Mouse (Mus musculus) limb, embryonic 12.5 days (tissue): ENCODE measurements at regions not wholly inside any gene's neighbourhood (a gene's known extent, or its start where the extent isn't known, plus 50 kb on each side); places are given as distances from the start of the nearest gene placed in this dataset.

Experiments used
- ATAC-seq: fragments of 200-750 bp; cut with Nextera tagmentation; 2 replicates; pipeline ENCODE4 v1.8.0; 2017; ENCODE audit warnings: low read depth, moderate TSS enrichment; ENCODE audit not compliant: insufficient number of reproducible peaks, insufficient read depth, low FRiP score, low TSS enrichment
- H3K27ac ChIP-seq: fragments of 300-500 bp; sonication (generic); 2 replicates; pipeline ENCODE4 v1.5.1; 2016; ENCODE audit warnings: mild to moderate bottlenecking, moderate library complexity
- H3K27me3 ChIP-seq: fragments of 300-500 bp; sonication (generic); 2 replicates; pipeline ENCODE4 v1.6.1; 2016; ENCODE audit warnings: mild to moderate bottlenecking, moderate library complexity
- H3K36me3 ChIP-seq: fragments of 300-500 bp; sonication (generic); 2 replicates; pipeline ENCODE4 v1.6.1; 2016; ENCODE audit warnings: mild to moderate bottlenecking, moderate library complexity
- H3K4me1 ChIP-seq: fragments of 300-500 bp; sonication (generic); replicated peaks from 2 replicates; pipeline ENCODE4 v1.6.1; 2016
- H3K4me2 ChIP-seq: fragments of 300-500 bp; sonication (generic); 2 replicates; pipeline ENCODE4 v1.6.1; 2016; ENCODE audit warnings: mild to moderate bottlenecking, moderate library complexity
- H3K4me3 ChIP-seq: fragments of 300-500 bp; sonication (generic); replicated peaks from 2 replicates; pipeline ENCODE4 v1.5.1; 2016; ENCODE audit warnings: mild to moderate bottlenecking
- H3K9ac ChIP-seq: fragments of 300-500 bp; sonication (generic); replicated peaks from 2 replicates; pipeline ENCODE4 v1.6.1; 2016; ENCODE audit warnings: mild to moderate bottlenecking, moderate library complexity
- H3K9me3 ChIP-seq: fragments of 300-500 bp; sonication (generic); 2 replicates; pipeline ENCODE4 v1.6.1; 2016; ENCODE audit warnings: mild to moderate bottlenecking, moderate library complexity
- WGBS: fragments of 180-500 bp; shearing (Covaris S2); methylation state at CpG from one replicate; pipeline ENCODE4 v1.1.7; 2016; 5-methylcytosine and 5-hydroxymethylcytosine counted together

GRCm38 (mm10) chr9:62190474-62190873, 68.0 kb upstream of the Glce start:
- Histone ChIP-seq H3K27ac (no peak overlapping the region), H3K9ac (0 out of 2 replicates have a peak overlapping the region, but pooled peaks have one; percentile 19), H3K9me3 (no peaks in the 10 kb centered on the region), H3K27me3 (peaks cover 23% of the 10 kb centered on the region; the same call in 1 of the 2 replicates), H3K4me2 (no peak overlapping the region), H3K4me3 (no peak overlapping the region), H3K4me1 (peaks cover 25% of the 10 kb centered on the region), H3K36me3 (no peaks in the 10 kb centered on the region)
- 51% methylated on average over 6 of the region's 6 CpGs for WGBS
- ATAC-seq: no peak

DNA sequence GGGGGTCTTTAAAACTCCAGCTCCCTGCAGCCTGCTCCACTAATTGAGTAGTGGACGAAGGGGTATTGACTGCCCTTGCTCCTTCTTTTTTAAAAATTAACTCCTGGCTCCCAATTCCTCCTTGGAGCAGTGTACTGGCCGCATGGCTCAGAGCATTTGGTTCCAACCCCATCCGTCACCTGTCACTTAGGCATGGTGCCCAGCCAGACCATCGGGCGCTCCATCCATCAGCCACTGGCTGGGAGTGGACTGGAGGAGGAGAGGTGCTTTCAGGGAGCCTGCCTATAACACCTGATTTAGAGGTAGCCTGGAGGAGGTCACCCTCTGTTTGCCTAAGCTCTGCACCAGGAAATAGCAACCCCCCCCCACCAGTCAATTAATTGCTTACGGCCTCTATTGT, 66.4 kb upstream of the Glce start:
- H3K27me3 ChIP-seq: peaks cover 23% of the 10 kb centered on the region; the same call in 1 of the 2 replicates
- no peak overlapping the region for H3K4me2 ChIP-seq
- no peak overlapping the region for H3K9ac ChIP-seq
- no peak overlapping the region for H3K4me3 ChIP-seq
- no peaks in the 10 kb centered on the region for H3K9me3 ChIP-seq
- no peak for ATAC-seq
- H3K27ac ChIP-seq: no peak overlapping the region
- WGBS: 22% methylated on average over 6 of the region's 6 CpGs
- H3K36me3 ChIP-seq: no peaks in the 10 kb centered on the region
- peaks cover 25% of the 10 kb centered on the region for H3K4me1 ChIP-seq

DNA sequence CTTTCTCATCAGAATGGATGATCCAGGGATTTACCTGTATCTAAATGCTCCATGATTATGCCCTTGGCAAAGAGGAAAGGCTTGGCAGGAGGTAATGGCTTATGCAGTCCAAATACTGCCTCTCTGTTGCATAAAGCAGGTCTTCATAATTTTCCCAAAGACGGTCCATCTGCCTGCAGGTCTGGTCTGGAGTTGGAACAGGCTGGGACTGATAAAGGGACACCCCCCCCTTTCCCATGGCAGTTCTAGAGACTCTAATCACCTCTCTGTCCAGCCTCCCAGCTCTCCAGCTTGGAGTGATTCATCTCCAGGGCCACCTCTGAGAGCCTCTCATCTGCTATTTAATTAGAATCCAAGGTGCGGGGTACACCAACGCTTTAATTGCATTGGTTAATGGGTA, 65.9 kb upstream of the Glce start:
- H3K4me3 ChIP-seq: no peak overlapping the region
- no peaks in the 10 kb centered on the region for H3K9me3 ChIP-seq
- no peak for ATAC-seq
- WGBS: 24% methylated on average over 3 of the region's 3 CpGs
- no peak overlapping the region for H3K27ac ChIP-seq
- peaks cover 25% of the 10 kb centered on the region for H3K4me1 ChIP-seq
- peaks cover 21% of the 10 kb centered on the region; the same call in 1 of the 2 replicates for H3K27me3 ChIP-seq
- no peaks in the 10 kb centered on the region for H3K36me3 ChIP-seq
- no peak overlapping the region for H3K4me2 ChIP-seq
- no peak overlapping the region for H3K9ac ChIP-seq

DNA sequence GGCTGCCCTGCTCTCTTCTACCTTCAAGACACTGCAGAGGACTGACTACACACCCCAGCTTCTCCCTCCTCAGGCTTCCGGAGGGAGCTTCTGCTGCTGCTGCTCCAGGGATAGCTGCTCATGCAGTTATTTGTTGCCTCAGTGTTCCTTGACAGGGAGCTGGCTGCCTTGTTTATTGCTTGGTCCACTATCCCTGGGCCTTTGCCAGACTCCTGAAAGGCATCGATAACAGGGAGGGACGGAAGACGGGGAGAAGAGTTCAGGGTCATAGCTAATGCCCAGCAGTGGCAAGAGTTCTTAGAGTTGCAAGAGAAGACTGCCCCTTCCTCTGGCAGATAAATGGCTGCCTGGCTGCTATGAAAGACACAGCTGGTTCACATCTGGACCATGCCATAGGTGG, 64.4 kb upstream of the Glce start:
- H3K27ac ChIP-seq: no peak overlapping the region
- no peak overlapping the region for H3K4me3 ChIP-seq
- no peak overlapping the region for H3K4me2 ChIP-seq
- ATAC-seq: no peak
- H3K9ac ChIP-seq: no peak overlapping the region
- H3K27me3 ChIP-seq: peaks cover 11% of the 10 kb centered on the region; the same call in 1 of the 2 replicates
- no peaks in the 10 kb centered on the region for H3K9me3 ChIP-seq
- 40% methylated on average over 4 of the region's 4 CpGs for WGBS
- no peaks in the 10 kb centered on the region for H3K36me3 ChIP-seq
- H3K4me1 ChIP-seq: peaks cover 17% of the 10 kb centered on the region; the same call in 1 of the 2 replicates

- H3K4me1 ChIP-seq: peaks cover 27% of the 10 kb centered on the region
- H3K27me3 ChIP-seq: peaks cover 11% of the 10 kb centered on the region; the same call in 1 of the 2 replicates
- H3K36me3 ChIP-seq: no peaks in the 10 kb centered on the region
- 48% methylated on average over 7 of the region's 7 CpGs for WGBS
- no peak overlapping the region for H3K9ac ChIP-seq
- no peaks in the 10 kb centered on the region for H3K9me3 ChIP-seq
- H3K4me3 ChIP-seq: no peak overlapping the region
- H3K4me2 ChIP-seq: no peak overlapping the region
- no peak for ATAC-seq
- H3K27ac ChIP-seq: no peak overlapping the region
Measured at GRCm38 (mm10) chr9:62185516-62186280, 63.2 kb upstream of the Glce start.

GRCm38 (mm10) chr9:62181182-62181830, 58.9 kb upstream of the Glce start:
- Histone ChIP-seq H3K27ac (0 out of 2 replicates have a peak overlapping the region, but pooled peaks have one; percentile 45), H3K4me2 (peak overlapping the region; percentile 32), H3K36me3 (no peaks in the 10 kb centered on the region), H3K4me3 (no peak overlapping the region), H3K27me3 (peaks cover 2% of the 10 kb centered on the region; the same call in 1 of the 2 replicates), H3K9me3 (no peaks in the 10 kb centered on the region), H3K4me1 (peaks cover 21% of the 10 kb centered on the region), H3K9ac (no peak overlapping the region)
- no peak for ATAC-seq
- WGBS: 28% methylated on average over 9 of the region's 9 CpGs

DNA sequence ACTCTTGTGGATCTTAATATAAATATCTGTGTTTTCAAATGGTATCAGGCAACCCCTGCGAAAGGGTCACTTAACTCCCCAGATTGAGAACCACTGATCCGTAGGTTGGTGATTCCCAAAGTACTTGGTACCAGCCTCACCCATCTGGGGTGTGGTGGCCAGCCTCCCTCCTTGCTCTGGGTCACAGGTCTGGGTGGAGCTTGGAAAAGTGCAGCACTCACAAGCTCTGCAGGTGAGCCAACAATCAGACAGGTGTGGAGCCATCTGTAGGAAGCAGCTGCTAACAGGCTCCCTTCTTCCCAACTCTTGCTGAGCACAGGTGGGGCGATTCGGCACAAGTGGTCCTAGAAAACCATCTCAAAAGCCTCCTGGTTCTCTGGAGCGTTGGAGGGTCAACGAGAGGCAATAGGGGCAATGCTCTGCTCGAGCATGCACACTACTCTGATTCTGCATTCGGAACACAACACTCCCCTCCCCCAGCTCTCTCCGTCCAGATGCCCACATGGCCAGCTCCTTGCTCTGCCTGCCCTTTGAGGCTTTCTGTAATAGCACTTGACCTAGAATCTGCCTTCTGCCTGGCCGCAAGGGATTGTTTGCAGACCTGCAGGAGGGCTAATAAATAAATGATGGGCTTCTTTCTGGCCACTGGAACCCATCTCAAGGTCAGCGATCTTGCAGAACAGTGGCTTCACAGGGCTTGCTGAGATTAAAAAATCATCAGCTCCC, 58.2 kb upstream of the Glce start:
- Histone ChIP-seq H3K27ac (0 out of 2 replicates have a peak overlapping the region, but pooled peaks have one; percentile 42), H3K27me3 (no peaks in the 10 kb centered on the region), H3K36me3 (no peaks in the 10 kb centered on the region), H3K4me1 (peaks cover 21% of the 10 kb centered on the region), H3K9me3 (no peaks in the 10 kb centered on the region), H3K9ac (no peak overlapping the region), H3K4me3 (no peak overlapping the region), H3K4me2 (peak overlapping the region; percentile 32)
- no peak for ATAC-seq
- WGBS: 38% methylated on average over 11 of the region's 11 CpGs

DNA sequence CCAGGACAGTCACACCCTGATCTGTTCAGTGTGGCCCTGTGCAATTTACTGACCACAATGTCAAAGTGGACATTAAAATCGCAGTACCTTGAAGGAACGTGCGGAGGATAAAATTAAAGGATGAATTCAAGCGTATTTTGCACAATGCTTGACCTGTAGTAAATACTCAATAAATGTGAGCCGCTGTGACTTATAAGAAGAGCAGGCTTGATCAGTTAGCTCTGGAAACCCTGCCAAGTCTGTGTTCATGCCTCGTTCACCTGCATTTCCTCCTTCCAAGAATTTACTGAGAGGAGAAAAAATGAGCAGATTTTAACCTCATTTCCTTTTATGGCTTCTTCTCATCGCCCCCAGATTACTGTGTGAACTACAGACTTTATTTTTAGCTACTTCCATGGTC, 52.2 kb upstream of the Glce start:
- H3K9me3 ChIP-seq: no peaks in the 10 kb centered on the region
- no peak overlapping the region for H3K27ac ChIP-seq
- no peak for ATAC-seq
- 79% methylated on average over 7 of the region's 7 CpGs for WGBS
- H3K9ac ChIP-seq: no peak overlapping the region
- H3K36me3 ChIP-seq: no peaks in the 10 kb centered on the region
- no peak overlapping the region for H3K4me3 ChIP-seq
- no peaks in the 10 kb centered on the region for H3K27me3 ChIP-seq
- no peak overlapping the region for H3K4me2 ChIP-seq
- H3K4me1 ChIP-seq: 0 out of 2 replicates have a peak, but pooled peaks cover 3% of the 10 kb centered on the region
